Mouse (Mus musculus): ENCODE measurements around the gene Chl1. TPM values are rescaled to one million over a fixed set of nuclear protein-coding genes. Genes with fewer than 3 reads are reported as not detected.
A peak's percentile ranks its signal among the peaks of the same experiment; 100 is the strongest.

Gene Chl1
- polyA plus RNA-seq, 1 experiment: 104 TPM

DNA sequence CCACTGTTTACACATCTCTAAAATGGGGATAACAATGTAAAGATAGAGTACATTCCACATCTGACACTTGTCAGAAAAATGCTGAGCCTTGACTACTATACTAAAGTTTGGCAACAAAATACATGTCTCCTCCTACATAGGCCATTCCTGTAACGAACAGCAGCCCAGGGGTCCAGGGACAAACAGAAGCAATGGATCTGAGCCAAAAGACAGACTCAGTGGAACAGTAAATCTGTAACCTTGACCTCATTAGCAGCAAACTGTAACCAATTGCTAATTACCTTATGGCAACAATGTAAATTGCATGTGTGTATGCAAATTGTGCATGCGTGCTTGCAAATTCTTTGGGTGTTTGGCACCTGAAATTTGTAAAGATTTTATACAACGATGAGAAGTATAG lies 100.3 kb downstream of the Chl1 start:
- no peak for TF ChIP-seq CTCF (IDR thresholded peaks at IDR 0.05; ENCODE audit: borderline replicate concordance, extremely low read depth, insufficient read depth, insufficient read length)
- TF ChIP-seq POLR2A (IDR thresholded peaks at IDR 0.05; ENCODE audit: borderline replicate concordance, extremely low read depth, insufficient read depth, insufficient read length, poor library complexity, severe bottlenecking): no peak
- DNase-seq (ENCODE audit: low read depth): no peak

DNA sequence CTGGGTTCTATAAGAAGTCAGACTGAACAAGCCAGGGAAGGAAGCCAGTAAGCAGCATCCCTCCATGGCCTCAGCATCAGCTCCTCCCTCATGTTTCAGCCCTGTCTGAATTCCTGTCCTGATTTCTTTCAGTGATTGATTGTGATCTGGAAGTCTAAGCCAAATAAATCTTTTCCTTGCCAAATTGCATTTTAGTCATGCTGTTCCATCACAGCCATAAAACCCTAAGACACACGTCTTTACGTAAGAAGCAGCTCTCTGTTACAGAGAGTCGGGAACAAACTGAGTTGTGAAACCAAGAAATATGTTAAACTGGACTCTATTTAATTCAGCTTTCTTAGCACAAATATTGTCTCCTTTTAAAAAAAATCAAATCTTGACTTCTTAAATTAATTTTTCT lies 102.2 kb downstream of the Chl1 start:
- TF ChIP-seq CTCF (IDR thresholded peaks at IDR 0.05; ENCODE audit: borderline replicate concordance, extremely low read depth, insufficient read depth, insufficient read length): no peak
- TF ChIP-seq POLR2A (IDR thresholded peaks at IDR 0.05; ENCODE audit: borderline replicate concordance, extremely low read depth, insufficient read depth, insufficient read length, poor library complexity, severe bottlenecking): no peak

GRCm38 (mm10) chr6:103613714-103614113 lies 103.3 kb downstream of the Chl1 start:
- no peak for DNase-seq (ENCODE audit: low read depth)
- TF ChIP-seq POLR2A (IDR thresholded peaks at IDR 0.05; ENCODE audit: borderline replicate concordance, extremely low read depth, insufficient read depth, insufficient read length, poor library complexity, severe bottlenecking) (no peak), CTCF (IDR thresholded peaks at IDR 0.05; ENCODE audit: borderline replicate concordance, extremely low read depth, insufficient read depth, insufficient read length) (no peak)

More for the DNA sequence above, 102.2 kb downstream of the Chl1 start:
- peak; percentile 59 for DNase-seq (ENCODE audit: low read depth)

- TF ChIP-seq CTCF (IDR thresholded peaks at IDR 0.05; ENCODE audit: borderline replicate concordance, extremely low read depth, insufficient read depth, insufficient read length): no peak
- no peak for TF ChIP-seq POLR2A (IDR thresholded peaks at IDR 0.05; ENCODE audit: borderline replicate concordance, extremely low read depth, insufficient read depth, insufficient read length, poor library complexity, severe bottlenecking)
- no peak for DNase-seq (ENCODE audit: low read depth)
Measured at GRCm38 (mm10) chr6:103615924-103616602, 105.7 kb downstream of the Chl1 start.

GRCm38 (mm10) chr6:103620880-103621279 lies 110.5 kb downstream of the Chl1 start:
- TF ChIP-seq POLR2A (IDR thresholded peaks at IDR 0.05; ENCODE audit: borderline replicate concordance, extremely low read depth, insufficient read depth, insufficient read length, poor library complexity, severe bottlenecking): no peak
- no peak for TF ChIP-seq CTCF (IDR thresholded peaks at IDR 0.05; ENCODE audit: borderline replicate concordance, extremely low read depth, insufficient read depth, insufficient read length)
- DNase-seq (ENCODE audit: low read depth): no peak

DNA sequence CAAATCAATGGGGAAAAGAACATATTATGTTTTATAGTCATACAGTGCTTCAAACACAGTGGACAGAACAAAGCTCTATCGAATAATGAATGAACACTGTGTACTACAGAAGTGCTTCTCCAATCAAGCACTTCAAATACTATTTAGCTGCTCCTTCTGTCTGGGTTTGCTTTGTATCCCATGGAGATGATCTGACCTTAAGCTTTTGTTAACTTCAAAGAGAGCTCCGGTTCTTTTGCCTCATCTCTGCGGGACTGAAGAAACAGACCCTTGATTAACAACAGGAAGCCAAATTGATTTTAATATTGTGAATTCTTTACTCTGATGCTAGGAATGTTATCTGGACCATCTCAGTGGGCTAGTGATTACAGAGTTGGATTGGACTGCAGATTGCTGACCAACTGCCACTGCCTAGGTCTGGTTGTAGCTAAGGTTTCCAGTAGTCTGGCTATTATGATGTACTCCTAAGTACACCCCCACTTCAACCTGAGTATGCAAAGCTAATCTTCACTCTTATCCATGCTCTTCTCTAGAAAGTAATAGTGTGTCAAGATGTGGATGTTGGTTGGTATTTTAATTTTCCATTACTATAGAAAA lies 111.8 kb downstream of the Chl1 start:
- TF ChIP-seq POLR2A (IDR thresholded peaks at IDR 0.05; ENCODE audit: borderline replicate concordance, extremely low read depth, insufficient read depth, insufficient read length, poor library complexity, severe bottlenecking) (no peak), CTCF (IDR thresholded peaks at IDR 0.05; ENCODE audit: borderline replicate concordance, extremely low read depth, insufficient read depth, insufficient read length) (no peak)
- peak; percentile 78 for DNase-seq (ENCODE audit: low read depth)

DNA sequence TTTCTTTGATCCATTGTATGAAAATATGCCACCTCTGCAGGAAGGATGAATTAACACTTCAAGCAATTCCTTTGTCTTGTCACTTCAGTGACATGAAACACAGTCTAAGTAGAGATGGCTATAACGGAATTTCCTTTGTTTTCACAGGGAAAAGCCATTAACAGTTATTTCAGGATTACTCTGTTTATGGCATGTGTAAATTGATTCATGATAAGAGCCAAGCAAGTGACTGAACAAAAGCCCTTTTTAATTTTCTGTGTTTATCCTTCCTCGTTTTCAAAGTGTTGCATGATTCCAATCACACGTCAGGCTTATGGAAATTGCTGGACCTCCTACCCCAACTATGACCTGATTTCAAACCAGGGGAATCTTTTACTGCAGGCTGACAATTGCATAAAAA lies 122.5 kb downstream of the Chl1 start:
- peak; percentile 56 for DNase-seq (ENCODE audit: low read depth)
- TF ChIP-seq CTCF (IDR thresholded peaks at IDR 0.05; ENCODE audit: borderline replicate concordance, extremely low read depth, insufficient read depth, insufficient read length): no peak
- TF ChIP-seq POLR2A (IDR thresholded peaks at IDR 0.05; ENCODE audit: borderline replicate concordance, extremely low read depth, insufficient read depth, insufficient read length, poor library complexity, severe bottlenecking): no peak

DNA sequence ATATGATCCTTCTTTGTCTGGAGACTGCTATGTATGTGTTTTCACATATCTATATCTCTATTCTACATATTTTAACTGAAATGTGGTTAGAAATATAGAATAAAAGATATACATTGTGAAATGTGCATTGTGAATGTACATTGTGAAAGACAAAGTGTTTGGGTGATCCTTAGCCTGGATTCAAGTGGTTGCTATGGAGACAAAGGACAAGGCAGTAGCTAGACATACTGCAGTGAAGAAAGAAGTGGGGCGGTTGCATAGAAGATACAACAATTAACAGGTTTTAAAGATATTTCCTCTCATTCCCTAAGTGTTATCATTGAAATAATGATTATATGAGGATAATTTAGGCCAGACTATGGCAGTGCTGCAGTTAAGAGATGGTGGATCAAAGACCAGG lies 146.4 kb downstream of the Chl1 start:
- peak; percentile 70 for DNase-seq (ENCODE audit: low read depth)
- TF ChIP-seq POLR2A (IDR thresholded peaks at IDR 0.05; ENCODE audit: borderline replicate concordance, extremely low read depth, insufficient read depth, insufficient read length, poor library complexity, severe bottlenecking) (no peak), CTCF (IDR thresholded peaks at IDR 0.05; ENCODE audit: borderline replicate concordance, extremely low read depth, insufficient read depth, insufficient read length) (no peak)

DNA sequence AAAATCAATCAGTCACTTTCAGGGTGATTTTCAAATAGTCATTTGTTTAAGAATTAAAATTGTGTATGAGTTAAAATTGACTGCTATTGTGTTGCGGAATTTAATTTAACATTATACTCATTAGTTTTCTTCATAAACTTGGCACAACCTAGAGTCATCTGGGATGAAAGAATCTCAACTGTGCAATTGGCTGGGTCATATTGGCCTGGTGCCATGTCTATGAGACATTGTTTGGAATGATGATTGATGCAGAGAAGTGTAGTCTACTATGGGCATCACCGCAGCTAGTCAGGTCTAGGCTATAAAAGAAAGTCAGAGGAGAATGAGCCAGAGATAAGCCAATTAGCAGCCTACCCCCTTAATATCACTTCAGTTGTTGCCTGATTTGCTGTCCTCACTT lies 148.8 kb downstream of the Chl1 start:
- TF ChIP-seq POLR2A (IDR thresholded peaks at IDR 0.05; ENCODE audit: borderline replicate concordance, extremely low read depth, insufficient read depth, insufficient read length, poor library complexity, severe bottlenecking) (no peak), CTCF (IDR thresholded peaks at IDR 0.05; ENCODE audit: borderline replicate concordance, extremely low read depth, insufficient read depth, insufficient read length) (no peak)
- peak; percentile 58 for DNase-seq (ENCODE audit: low read depth)

DNA sequence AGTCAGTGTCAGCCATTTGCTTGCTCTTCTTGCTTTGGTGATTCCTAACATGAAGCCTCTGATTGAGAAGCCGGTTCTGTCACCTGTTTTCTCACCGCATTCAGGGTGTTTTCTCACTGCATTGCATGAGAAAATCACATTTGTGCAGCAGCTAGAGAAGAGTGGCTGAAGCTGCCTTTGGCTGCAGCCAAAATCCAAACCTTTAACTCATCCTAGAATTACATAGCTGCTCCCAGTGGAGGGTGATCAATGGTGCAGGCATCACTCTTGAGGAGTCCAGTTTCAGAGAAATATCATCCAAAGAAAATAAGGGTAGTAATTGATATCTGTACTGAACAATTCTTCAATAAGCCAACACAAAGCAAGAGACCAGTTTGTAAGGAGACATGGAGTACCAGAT lies 154.8 kb downstream of the Chl1 start:
- DNase-seq (ENCODE audit: low read depth): no peak

DNA sequence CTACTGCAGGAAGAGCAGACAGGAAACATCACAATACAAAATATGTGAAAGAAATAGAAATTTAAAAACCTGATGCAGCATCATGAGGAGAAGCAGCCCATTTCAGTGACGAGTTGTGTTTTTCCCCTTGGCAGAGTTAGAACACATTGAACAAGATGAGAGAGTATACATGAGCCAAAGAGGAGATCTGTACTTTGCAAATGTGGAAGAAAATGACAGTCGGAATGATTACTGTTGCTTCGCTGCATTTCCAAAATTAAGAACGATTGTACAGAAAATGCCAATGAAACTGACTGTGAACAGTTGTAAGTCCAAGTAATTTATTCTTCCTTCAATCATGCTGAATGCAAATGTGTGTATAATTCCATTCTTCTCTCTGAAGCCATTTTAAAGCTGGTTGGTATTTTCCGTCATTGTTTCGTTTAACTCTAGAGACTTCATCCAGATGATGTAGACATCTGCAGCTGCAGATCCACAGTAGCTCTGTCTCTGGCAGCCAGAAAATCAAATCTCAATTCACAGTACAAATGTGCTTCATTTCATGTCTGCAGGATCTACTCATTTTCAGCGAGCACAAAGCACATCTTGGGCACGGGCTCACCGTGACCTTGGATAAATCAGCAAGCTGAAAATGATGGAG lies 155.4 kb downstream of the Chl1 start:
- DNase-seq (ENCODE audit: low read depth): peak; percentile 66
- TF ChIP-seq POLR2A (IDR thresholded peaks at IDR 0.05; ENCODE audit: borderline replicate concordance, extremely low read depth, insufficient read depth, insufficient read length, poor library complexity, severe bottlenecking): no peak
- TF ChIP-seq CTCF (IDR thresholded peaks at IDR 0.05; ENCODE audit: borderline replicate concordance, extremely low read depth, insufficient read depth, insufficient read length): no peak

More for the DNA sequence above, 154.8 kb downstream of the Chl1 start:
- TF ChIP-seq POLR2A (IDR thresholded peaks at IDR 0.05; ENCODE audit: borderline replicate concordance, extremely low read depth, insufficient read depth, insufficient read length, poor library complexity, severe bottlenecking) (no peak), CTCF (IDR thresholded peaks at IDR 0.05; ENCODE audit: borderline replicate concordance, extremely low read depth, insufficient read depth, insufficient read length) (no peak)

Data from brain, embryonic 14.5 days (tissue).